Mouse (Mus musculus): Measurements from ENCODE around the gene Kcnh5. TPM values are rescaled to one million over a fixed set of nuclear protein-coding genes. Genes with fewer than 3 reads are reported as not detected.

The Kcnh5 gene
- total and polyA plus RNA-seq, 3 experiments, result not detected

GRCm38 (mm10) chr12:74849912-74850311 lies 327.2 kb downstream of the Kcnh5 start:
- Histone ChIP-seq H3K4me3 (no peak overlapping the region), H3K79me2 (replicated peaks; ENCODE audit: control insufficient read depth, insufficient read depth, low read length) (no peaks in the 10 kb centered on the region), H3K4me1 (ENCODE audit: control insufficient read depth, insufficient read depth, low read length) (no peaks in the 10 kb centered on the region), H3K36me3 (ENCODE audit: control insufficient read depth, insufficient read depth, low read length) (no peaks in the 10 kb centered on the region), H3K9ac (ENCODE audit: low read depth, low read length) (no peak overlapping the region), H3K27ac (no peak overlapping the region), H3K27me3 (ENCODE audit: control insufficient read depth, insufficient read depth, low read length) (no peaks in the 10 kb centered on the region)
- 79% methylated on average over 4 of the region's 4 CpGs for WGBS
- no peak for TF ChIP-seq POLR2A (IDR thresholded peaks at IDR 0.05; ENCODE audit: insufficient read depth, low read depth, low read length)
- TF ChIP-seq EP300 (IDR thresholded peaks at IDR 0.05; ENCODE audit: insufficient read depth, low read depth, low read length), result no peak
- TF ChIP-seq CTCF (IDR thresholded peaks at IDR 0.05), result no peak
- no peak for DNase-seq
- intact Hi-C loops (cut with DNase I), result no loop called here

GRCm38 (mm10) chr12:74848611-74849347 lies 328.4 kb downstream of the Kcnh5 start:
- Histone ChIP-seq H3K4me3 (no peak overlapping the region), H3K27ac (no peak overlapping the region), H3K36me3 (ENCODE audit: control insufficient read depth, insufficient read depth, low read length) (no peaks in the 10 kb centered on the region), H3K27me3 (ENCODE audit: control insufficient read depth, insufficient read depth, low read length) (no peaks in the 10 kb centered on the region), H3K9ac (ENCODE audit: low read depth, low read length) (no peak overlapping the region), H3K4me1 (ENCODE audit: control insufficient read depth, insufficient read depth, low read length) (no peaks in the 10 kb centered on the region), H3K79me2 (replicated peaks; ENCODE audit: control insufficient read depth, insufficient read depth, low read length) (no peaks in the 10 kb centered on the region)
- 64% methylated on average over 12 of the region's 12 CpGs for WGBS
- no peak for DNase-seq
- intact Hi-C loops (cut with DNase I), result no loop called here
- TF ChIP-seq CTCF (IDR thresholded peaks at IDR 0.05) (no peak), POLR2A (IDR thresholded peaks at IDR 0.05; ENCODE audit: insufficient read depth, low read depth, low read length) (no peak), EP300 (IDR thresholded peaks at IDR 0.05; ENCODE audit: insufficient read depth, low read depth, low read length) (no peak)

Other genes with a start within 250 kb of the Kcnh5 start
- gene Rhoj, start 131.0 kb upstream of the Kcnh5 start, total RNA-seq (2021), result 10 to 100 TPM; 30.1 to 37.1 TPM
- 42.6 and 66.2 TPM in 2 replicates for gene Rhoj, start 131.0 kb upstream of the Kcnh5 start, polyA plus RNA-seq (2012; rRNA removed)
- gene Gphb5, start 239.4 kb upstream of the Kcnh5 start, total RNA-seq (2021), result not detected
- gene Gphb5, start 239.4 kb upstream of the Kcnh5 start, polyA plus RNA-seq (2012; rRNA removed), result not detected in 2 replicates